Mouse (Mus musculus) neural tube, embryonic 12.5 days (tissue): ENCODE results near the gene Usp39. TPM values are rescaled to one million over a fixed set of nuclear protein-coding genes. Genes with fewer than 3 reads are reported as not detected.

Experiments
- ATAC-seq: fragments of 200-750 bp; cut with Nextera tagmentation; 2 replicates; pipeline ENCODE4 v1.8.0; 2017; ENCODE audit warnings: low read depth, mild to moderate bottlenecking, moderate TSS enrichment, moderate library complexity; ENCODE audit not compliant: low FRiP score
- H3K27ac ChIP-seq: fragments of 300-500 bp; sonication (generic); 2 replicates; pipeline ENCODE4 v1.5.1; 2016
- H3K27me3 ChIP-seq: fragments of 300-500 bp; sonication (generic); replicated peaks from 2 replicates; pipeline ENCODE4 v1.6.1; 2016; ENCODE audit warnings: mild to moderate bottlenecking
- H3K36me3 ChIP-seq: fragments of 300-500 bp; sonication (generic); 2 replicates; pipeline ENCODE4 v1.6.1; 2016; ENCODE audit warnings: mild to moderate bottlenecking
- H3K4me1 ChIP-seq: fragments of 300-500 bp; sonication (generic); 2 replicates; pipeline ENCODE4 v1.6.1; 2016
- H3K4me2 ChIP-seq: fragments of 300-500 bp; sonication (generic); replicated peaks from 2 replicates; pipeline ENCODE4 v1.6.1; 2016; ENCODE audit warnings: mild to moderate bottlenecking
- H3K4me3 ChIP-seq: fragments of 300-500 bp; sonication (generic); 2 replicates; pipeline ENCODE4 v1.5.1; 2016
- H3K9ac ChIP-seq: fragments of 300-500 bp; sonication (generic); 2 replicates; pipeline ENCODE4 v1.6.1; 2016; ENCODE audit warnings: mild to moderate bottlenecking
- H3K9me3 ChIP-seq: fragments of 300-500 bp; sonication (generic); 2 replicates; pipeline ENCODE4 v1.6.1; 2016; ENCODE audit warnings: mild to moderate bottlenecking
- WGBS: fragments of 180-500 bp; shearing (Covaris S2); methylation state at CpG from one replicate; pipeline ENCODE4 v1.1.7; 2016; 5-methylcytosine and 5-hydroxymethylcytosine counted together
- polyA plus RNA-seq: library from polyadenylated mRNA; unstranded; fragments of >200 nt; fragmentation: Nextera tagmentation; extraction: Ambion mirVana; gene quantifications from 2 replicates; pipeline ENCODE4 v1.2.1, GENCODE M21; 2016

Usp39 gene
- polyA plus RNA-seq, 1 experiment from 2014 or later = 63.7 TPM

GRCm38 (mm10) chr6:72276972-72277441 is 68.0 kb downstream of the Usp39 start:
- Histone ChIP-seq H3K9ac (no peak overlapping the region), H3K27me3 (no peaks in the 10 kb centered on the region), H3K4me1 (no peaks in the 10 kb centered on the region), H3K9me3 (no peaks in the 10 kb centered on the region), H3K4me2 (no peak overlapping the region), H3K36me3 (no peaks in the 10 kb centered on the region), H3K27ac (no peak overlapping the region), H3K4me3 (no peak overlapping the region)
- no peak for ATAC-seq
- 89% methylated on average over 13 of the region's 13 CpGs for WGBS

- 90% methylated on average over 6 of the region's 6 CpGs for WGBS
These were observed 68.8 kb downstream of the Usp39 start for GRCm38 (mm10) chr6:72276141-72276540.

GRCm38 (mm10) chr6:72275527-72275926 is 69.5 kb downstream of the Usp39 start:
- H3K27me3 ChIP-seq = no peaks in the 10 kb centered on the region
- no peak overlapping the region for H3K4me3 ChIP-seq
- H3K36me3 ChIP-seq = no peaks in the 10 kb centered on the region
- H3K27ac ChIP-seq = no peak overlapping the region
- ATAC-seq = no peak
- no peak overlapping the region for H3K9ac ChIP-seq
- no peaks in the 10 kb centered on the region for H3K9me3 ChIP-seq
- H3K4me2 ChIP-seq = no peak overlapping the region
- WGBS = 82% methylated on average over 4 of the region's 4 CpGs
- H3K4me1 ChIP-seq = no peaks in the 10 kb centered on the region

More at GRCm38 (mm10) chr6:72276141-72276540, 68.8 kb downstream of the Usp39 start:
- Histone ChIP-seq H3K4me2 (no peak overlapping the region), H3K36me3 (no peaks in the 10 kb centered on the region), H3K4me3 (no peak overlapping the region), H3K9me3 (no peaks in the 10 kb centered on the region), H3K27me3 (no peaks in the 10 kb centered on the region), H3K27ac (no peak overlapping the region), H3K4me1 (no peaks in the 10 kb centered on the region), H3K9ac (no peak overlapping the region)
- ATAC-seq = no peak

GRCm38 (mm10) chr6:72273153-72273552 is 71.8 kb downstream of the Usp39 start:
- Histone ChIP-seq H3K9me3 (no peaks in the 10 kb centered on the region), H3K4me3 (no peak overlapping the region), H3K36me3 (no peaks in the 10 kb centered on the region), H3K27ac (no peak overlapping the region), H3K4me2 (no peak overlapping the region), H3K4me1 (no peaks in the 10 kb centered on the region), H3K9ac (no peak overlapping the region), H3K27me3 (no peaks in the 10 kb centered on the region)
- ATAC-seq = no peak
- WGBS = 84% methylated on average over 6 of the region's 6 CpGs

GRCm38 (mm10) chr6:72272161-72272696 is 72.8 kb downstream of the Usp39 start:
- Histone ChIP-seq H3K4me2 (no peak overlapping the region), H3K36me3 (no peaks in the 10 kb centered on the region), H3K9me3 (no peaks in the 10 kb centered on the region), H3K4me1 (no peaks in the 10 kb centered on the region), H3K27me3 (no peaks in the 10 kb centered on the region), H3K27ac (no peak overlapping the region), H3K4me3 (no peak overlapping the region), H3K9ac (no peak overlapping the region)
- WGBS = 88% methylated on average over 10 of the region's 10 CpGs
- no peak for ATAC-seq

GRCm38 (mm10) chr6:72270952-72271519 is 73.9 kb downstream of the Usp39 start:
- no peak overlapping the region for H3K4me2 ChIP-seq
- no peaks in the 10 kb centered on the region for H3K9me3 ChIP-seq
- H3K9ac ChIP-seq = no peak overlapping the region
- 76% methylated on average over 11 of the region's 11 CpGs for WGBS
- ATAC-seq = no peak
- H3K27ac ChIP-seq = no peak overlapping the region
- H3K4me3 ChIP-seq = no peak overlapping the region
- H3K27me3 ChIP-seq = 0 out of 2 replicates have a peak, but pooled peaks cover under 1% of the 10 kb centered on the region
- H3K36me3 ChIP-seq = no peaks in the 10 kb centered on the region
- H3K4me1 ChIP-seq = no peaks in the 10 kb centered on the region

- ATAC-seq = no peak
- 72% methylated on average over 5 of the region's 5 CpGs for WGBS
- H3K4me2 ChIP-seq = no peak overlapping the region
These were observed 74.7 kb downstream of the Usp39 start for GRCm38 (mm10) chr6:72270258-72270657.

More at GRCm38 (mm10) chr6:72270258-72270657, 74.7 kb downstream of the Usp39 start:
- no peak overlapping the region for H3K9ac ChIP-seq
- H3K27me3 ChIP-seq = 0 out of 2 replicates have a peak, but pooled peaks cover 5% of the 10 kb centered on the region
- no peaks in the 10 kb centered on the region for H3K9me3 ChIP-seq
- H3K36me3 ChIP-seq = no peaks in the 10 kb centered on the region
- H3K4me3 ChIP-seq = no peak overlapping the region
- H3K27ac ChIP-seq = no peak overlapping the region
- H3K4me1 ChIP-seq = no peaks in the 10 kb centered on the region

Other genes starting within 250 kb of the Usp39 start
- 49.3 and 49.4 TPM in 2 replicates for gene St3gal5, start 247.6 kb downstream of the Usp39 start, polyA plus RNA-seq
- 7.3 and 8.4 TPM in 2 replicates for gene Atoh8, start 109.6 kb downstream of the Usp39 start, polyA plus RNA-seq
- gene Sftpb, start 40.6 kb downstream of the Usp39 start, polyA plus RNA-seq = not detected in 2 replicates
- 24.8 and 25.8 TPM in 2 replicates for gene 0610030E20Rik, start 2.1 kb upstream of the Usp39 start, polyA plus RNA-seq
- 12.8 and 12.9 TPM in 2 replicates for gene Tmem150a, start 10.3 kb upstream of the Usp39 start, polyA plus RNA-seq
- 108 and 109 TPM in 2 replicates for gene Rnf181, start 21.8 kb upstream of the Usp39 start, polyA plus RNA-seq
- gene Vamp5, start 35.3 kb upstream of the Usp39 start, polyA plus RNA-seq = 17.3 and 18.7 TPM in 2 replicates
- gene Vamp8, start 45.5 kb upstream of the Usp39 start, polyA plus RNA-seq = 31.8 and 34.6 TPM in 2 replicates
- gene Ggcx, start 69.1 kb upstream of the Usp39 start, polyA plus RNA-seq = 22.5 and 26.8 TPM in 2 replicates
- gene Mat2a, start 94.4 kb upstream of the Usp39 start, polyA plus RNA-seq = 379 and 423 TPM in 2 replicates
- 0.34 and 0.96 TPM in 2 replicates for gene Sh2d6, start 176.5 kb upstream of the Usp39 start, polyA plus RNA-seq
- 11.6 and 13.7 TPM in 2 replicates for gene Capg, start 199.2 kb upstream of the Usp39 start, polyA plus RNA-seq